Mouse (Mus musculus): ENCODE measurements around the gene Emilin2.

GRCm38 (mm10) chr17:71276771-71277170 lies 35.0 kb downstream of the Emilin2 start:
- TF ChIP-seq POLR2A (IDR thresholded peaks at IDR 0.05; ENCODE audit: insufficient read depth, low read depth, low read length) (no peak), CTCF (IDR thresholded peaks at IDR 0.05; ENCODE audit: insufficient read depth, low read depth, low read length) (no peak)

Measured in olfactory bulb, adult 2 months (tissue).